Mouse (Mus musculus): ENCODE measurements around the gene Tmem95.

DNA sequence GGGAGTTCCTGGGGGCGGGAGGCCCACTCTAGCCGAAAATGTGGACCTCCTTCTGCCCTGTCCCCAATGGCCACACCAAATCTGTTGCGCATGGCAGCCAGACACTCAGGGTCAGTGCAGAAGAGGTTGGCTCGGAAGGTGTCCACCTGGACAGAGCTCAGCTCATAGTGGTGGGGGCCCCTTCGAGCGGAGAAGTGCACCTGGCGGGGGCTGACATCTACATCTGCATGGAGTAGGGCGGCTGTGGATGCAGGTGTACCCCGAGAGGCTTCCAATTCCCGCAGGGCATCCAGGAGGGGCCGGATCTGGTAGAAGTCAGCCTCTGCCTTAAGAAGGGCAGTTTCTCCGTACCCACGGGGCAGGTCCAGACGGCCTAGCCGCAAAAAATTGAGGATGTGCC is 1.9 kb upstream of the Tmem95 start:
- TF ChIP-seq POLR2A (IDR thresholded peaks at IDR 0.05; ENCODE audit: insufficient read depth, low read length) = no peak
- TF ChIP-seq EP300 (IDR thresholded peaks at IDR 0.05; ENCODE audit: insufficient read depth, low read depth, low read length) = no peak

All from ES-Bruce4 (cell line).